Mouse (Mus musculus): Measurements from ENCODE around the gene Spata21.

The Spata21 gene

GRCm38 (mm10) chr4:141074109-141074508, 14.0 kb upstream of the Spata21 start:
- no peak for DNase-seq (ENCODE audit: low spot score in 2 of 2)

GRCm38 (mm10) chr4:141076761-141077506, 11.2 kb upstream of the Spata21 start:
- DNase-seq (ENCODE audit: low spot score in 2 of 2): peak; percentile 51 to 64

- DNase-seq (ENCODE audit: low spot score in 2 of 2): peak; percentile 88 to 95
Measured at GRCm38 (mm10) chr4:141077681-141078509, 10.2 kb upstream of the Spata21 start, which contains the start of gene Necap2. Necap2 (minus strand) TSS chr4:141078357.

GRCm38 (mm10) chr4:141078510-141079137, 9.5 kb upstream of the Spata21 start:
- DNase-seq (ENCODE audit: low spot score in 2 of 2): no peak

GRCm38 (mm10) chr4:141086862-141087261, 1.3 kb upstream of the Spata21 start:
- no peak for DNase-seq (ENCODE audit: low spot score in 2 of 2)

GRCm38 (mm10) chr4:141088714-141089113, 581 bp downstream of the Spata21 start:
- DNase-seq (ENCODE audit: low spot score in 2 of 2): no peak

- no peak for DNase-seq (ENCODE audit: low spot score in 2 of 2)
Measured at GRCm38 (mm10) chr4:141095016-141095415, 6.9 kb downstream of the Spata21 start.

GRCm38 (mm10) chr4:141096710-141097109, 8.6 kb downstream of the Spata21 start:
- no peak for DNase-seq (ENCODE audit: low spot score in 2 of 2)

- no peak for DNase-seq (ENCODE audit: low spot score in 2 of 2)
Measured at GRCm38 (mm10) chr4:141098935-141099334, 10.8 kb downstream of the Spata21 start.

- no peak for DNase-seq (ENCODE audit: low spot score in 2 of 2)
Measured at GRCm38 (mm10) chr4:141099956-141100355, 11.8 kb downstream of the Spata21 start.

- no peak for DNase-seq (ENCODE audit: low spot score in 2 of 2)
Measured at GRCm38 (mm10) chr4:141101291-141101690, 13.2 kb downstream of the Spata21 start.

GRCm38 (mm10) chr4:141101855-141102254, 13.7 kb downstream of the Spata21 start:
- DNase-seq (ENCODE audit: low spot score in 2 of 2): peak in 1 of 2 experiments; percentile 32

- no peak for DNase-seq (ENCODE audit: low spot score in 2 of 2)
Measured at GRCm38 (mm10) chr4:141106526-141107183, 18.5 kb downstream of the Spata21 start.

- DNase-seq (ENCODE audit: low spot score in 2 of 2): no peak
Measured at GRCm38 (mm10) chr4:141108196-141108732, 20.1 kb downstream of the Spata21 start.

- no peak for DNase-seq (ENCODE audit: low spot score in 2 of 2)
Measured at GRCm38 (mm10) chr4:141113831-141114230, 25.7 kb downstream of the Spata21 start.

- no peak for DNase-seq (ENCODE audit: low spot score in 2 of 2)
Measured at GRCm38 (mm10) chr4:141114521-141114981, 26.4 kb downstream of the Spata21 start.

- no peak for DNase-seq (ENCODE audit: low spot score in 2 of 2)
Measured at GRCm38 (mm10) chr4:141115398-141115797, 27.3 kb downstream of the Spata21 start.

GRCm38 (mm10) chr4:141118691-141119090, 30.6 kb downstream of the Spata21 start:
- no peak for DNase-seq (ENCODE audit: low spot score in 2 of 2)

GRCm38 (mm10) chr4:141120700-141121099, 32.6 kb downstream of the Spata21 start:
- DNase-seq (ENCODE audit: low spot score in 2 of 2): peak in 1 of 2 experiments; percentile 34

- no peak for DNase-seq (ENCODE audit: low spot score in 2 of 2)
Measured at GRCm38 (mm10) chr4:141122663-141123062, 34.5 kb downstream of the Spata21 start.

- DNase-seq (ENCODE audit: low spot score in 2 of 2): no peak
Measured at GRCm38 (mm10) chr4:141123065-141123464, 34.9 kb downstream of the Spata21 start.
